Mouse (Mus musculus): Measurements from ENCODE around the gene Matn4. TPM values are rescaled to one million over a fixed set of nuclear protein-coding genes. Genes with fewer than 3 reads are reported as not detected.

The Matn4 gene
- polyA plus RNA-seq (2015; fragmentation: Nextera tagmentation; extraction: Ambion mirVana) = 2.0 and 3.1 TPM in 2 replicates

GRCm38 (mm10) chr2:164405060-164405459 is at the start of gene Matn4:
TSS of gene Matn4 (minus strand) at chr2:164405160.
- no peak for DNase-seq (ENCODE audit: low spot score)
- TF ChIP-seq EP300 (optimal IDR thresholded peaks at IDR 0.05) = no peak
- no peak for TF ChIP-seq CTCF (IDR thresholded peaks at IDR 0.05; ENCODE audit: low read depth)
- Histone ChIP-seq H3K9me3 (ENCODE audit: control insufficient read depth, low read length) (no peaks in the 10 kb centered on the region), H3K9ac (ENCODE audit: low read length) (no peak within 1 kb of the TSS), H3K27me3 (ENCODE audit: control insufficient read depth, insufficient read depth, low read length) (peaks cover 3% of the 10 kb centered on the region; the same call in 1 of the 2 replicates), H3K4me2 (replicated peaks; ENCODE audit: low read depth) (peak within 1 kb of the TSS; percentile 62), H3K27ac (replicated peaks) (no peak within 1 kb of the TSS), H3K4me1 (replicated peaks; ENCODE audit: control insufficient read depth, insufficient read depth) (0 out of 2 replicates have a peak, but pooled peaks cover 2% of the 10 kb centered on the region), H3K4me3 (ENCODE audit: low read depth, low read length) (peak within 1 kb of the TSS; percentile 36), H3K36me3 (ENCODE audit: control insufficient read depth, insufficient read depth, low read length) (no peaks in the 10 kb centered on the region)
- 22% methylated on average over 9 of the region's 9 CpGs for WGBS
- ATAC-seq (ENCODE audit: low FRiP score, low TSS enrichment) = no peak

GRCm38 (mm10) chr2:164453887-164454500 is 49.0 kb upstream of the Matn4 start:
- TF ChIP-seq CTCF (IDR thresholded peaks at IDR 0.05; ENCODE audit: low read depth) (no peak), EP300 (optimal IDR thresholded peaks at IDR 0.05) (no peak)
- no peak overlapping the region; the same call in 1 of the 2 replicates for H3K27ac ChIP-seq (replicated peaks)
- peaks cover 15% of the 10 kb centered on the region for H3K4me1 ChIP-seq (replicated peaks; ENCODE audit: control insufficient read depth, insufficient read depth)
- no peaks in the 10 kb centered on the region for H3K27me3 ChIP-seq (ENCODE audit: control insufficient read depth, insufficient read depth, low read length)
- H3K36me3 ChIP-seq (ENCODE audit: control insufficient read depth, insufficient read depth, low read length) = no peaks in the 10 kb centered on the region
- ATAC-seq (ENCODE audit: low FRiP score, low TSS enrichment) (no peak), DNase-seq (ENCODE audit: low spot score) (no peak)
- H3K9me3 ChIP-seq (ENCODE audit: control insufficient read depth, low read length) = no peaks in the 10 kb centered on the region
- H3K4me3 ChIP-seq (ENCODE audit: low read depth, low read length) = no peak overlapping the region
- 67% methylated on average over 7 of the region's 7 CpGs for WGBS
- H3K9ac ChIP-seq (ENCODE audit: low read length) = no peak overlapping the region
- no peak overlapping the region for H3K4me2 ChIP-seq (replicated peaks; ENCODE audit: low read depth)

DNA sequence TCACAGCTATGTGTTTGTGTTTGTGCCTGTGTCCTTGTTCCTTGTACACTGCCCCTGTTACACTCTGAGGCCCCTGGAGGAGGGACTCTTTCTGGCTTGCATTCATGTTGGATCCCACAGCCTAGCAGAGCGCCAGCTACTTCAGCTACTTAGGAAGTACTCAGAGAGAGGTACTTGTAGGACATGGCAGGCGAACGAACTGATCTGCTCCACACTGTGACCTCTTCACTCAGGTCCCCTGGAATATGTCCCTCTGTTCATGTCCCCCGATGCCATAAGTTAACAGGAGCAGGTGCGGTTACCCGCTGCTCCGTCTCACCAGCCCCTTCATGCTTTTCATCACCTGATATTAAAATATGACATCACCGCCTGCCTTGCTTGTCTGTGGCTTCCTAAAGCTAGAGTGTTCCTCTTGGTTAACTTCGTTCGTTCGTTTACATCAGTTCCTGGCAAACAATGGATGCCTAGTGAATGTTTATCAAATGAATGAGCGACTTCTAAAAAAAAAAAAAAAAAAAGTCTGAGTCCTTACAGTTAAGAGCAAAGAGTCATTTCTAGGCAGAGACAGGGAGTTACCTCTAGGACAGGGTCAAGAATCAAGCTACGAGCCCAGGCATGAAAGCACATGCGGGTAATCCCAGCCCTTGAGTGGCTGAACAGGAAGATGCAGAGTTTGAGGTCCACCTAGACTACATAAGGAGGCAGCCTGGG is 48.2 kb upstream of the Matn4 start:
- DNase-seq (ENCODE audit: low spot score) (no peak), ATAC-seq (ENCODE audit: low FRiP score, low TSS enrichment) (no peak)
- Histone ChIP-seq H3K36me3 (ENCODE audit: control insufficient read depth, insufficient read depth, low read length) (no peaks in the 10 kb centered on the region), H3K27ac (replicated peaks) (no peak overlapping the region), H3K9ac (ENCODE audit: low read length) (no peak overlapping the region), H3K4me1 (replicated peaks; ENCODE audit: control insufficient read depth, insufficient read depth) (peaks cover 15% of the 10 kb centered on the region), H3K27me3 (ENCODE audit: control insufficient read depth, insufficient read depth, low read length) (no peaks in the 10 kb centered on the region), H3K4me2 (replicated peaks; ENCODE audit: low read depth) (no peak overlapping the region), H3K4me3 (ENCODE audit: low read depth, low read length) (no peak overlapping the region), H3K9me3 (ENCODE audit: control insufficient read depth, low read length) (no peaks in the 10 kb centered on the region)
- 47% methylated on average over 14 of the region's 14 CpGs for WGBS
- no peak for TF ChIP-seq CTCF (IDR thresholded peaks at IDR 0.05; ENCODE audit: low read depth)
- no peak for TF ChIP-seq EP300 (optimal IDR thresholded peaks at IDR 0.05)

DNA sequence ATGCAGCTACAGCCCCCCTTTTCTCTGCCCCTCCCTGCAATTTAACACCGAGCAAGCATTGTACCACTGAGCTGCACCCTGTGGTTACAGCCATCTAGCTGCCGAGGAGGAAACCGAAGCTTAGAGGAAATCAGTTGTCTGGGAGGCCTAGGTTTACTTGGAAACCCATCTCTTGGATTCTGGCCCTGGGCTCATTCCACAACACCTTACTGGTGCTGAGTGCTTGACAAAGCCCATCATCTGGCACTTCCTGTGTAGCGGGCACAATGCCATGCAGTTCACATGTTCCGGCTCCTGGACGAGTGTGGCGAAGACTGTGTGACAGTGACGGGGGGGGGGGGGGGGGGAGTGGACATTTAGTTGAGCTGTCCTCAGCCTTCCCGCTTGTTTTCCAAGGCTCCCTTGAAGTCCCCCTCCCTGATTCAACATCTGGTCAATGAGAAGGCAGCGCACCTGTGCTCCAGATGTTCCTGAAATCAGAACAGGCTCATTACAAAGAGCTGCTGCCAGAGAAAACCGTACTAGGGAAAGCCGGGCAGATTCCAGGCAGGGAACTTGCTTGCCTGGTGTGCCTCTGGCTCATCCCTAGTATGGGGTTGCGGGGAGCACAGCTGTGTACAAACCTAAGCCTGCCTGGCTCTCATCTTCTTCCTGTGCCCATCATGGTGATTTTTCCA is 47.2 kb upstream of the Matn4 start:
- H3K27me3 ChIP-seq (ENCODE audit: control insufficient read depth, insufficient read depth, low read length) = no peaks in the 10 kb centered on the region
- peaks cover 15% of the 10 kb centered on the region for H3K4me1 ChIP-seq (replicated peaks; ENCODE audit: control insufficient read depth, insufficient read depth)
- ATAC-seq (ENCODE audit: low FRiP score, low TSS enrichment) (no peak), DNase-seq (ENCODE audit: low spot score) (no peak)
- TF ChIP-seq EP300 (optimal IDR thresholded peaks at IDR 0.05) (no peak), CTCF (IDR thresholded peaks at IDR 0.05; ENCODE audit: low read depth) (no peak)
- H3K36me3 ChIP-seq (ENCODE audit: control insufficient read depth, insufficient read depth, low read length) = no peaks in the 10 kb centered on the region
- no peak overlapping the region for H3K4me3 ChIP-seq (ENCODE audit: low read depth, low read length)
- H3K4me2 ChIP-seq (replicated peaks; ENCODE audit: low read depth) = no peak overlapping the region
- 49% methylated on average over 12 of the region's 13 CpGs for WGBS
- no peak overlapping the region for H3K27ac ChIP-seq (replicated peaks)
- H3K9me3 ChIP-seq (ENCODE audit: control insufficient read depth, low read length) = no peaks in the 10 kb centered on the region
- no peak overlapping the region for H3K9ac ChIP-seq (ENCODE audit: low read length)

DNA sequence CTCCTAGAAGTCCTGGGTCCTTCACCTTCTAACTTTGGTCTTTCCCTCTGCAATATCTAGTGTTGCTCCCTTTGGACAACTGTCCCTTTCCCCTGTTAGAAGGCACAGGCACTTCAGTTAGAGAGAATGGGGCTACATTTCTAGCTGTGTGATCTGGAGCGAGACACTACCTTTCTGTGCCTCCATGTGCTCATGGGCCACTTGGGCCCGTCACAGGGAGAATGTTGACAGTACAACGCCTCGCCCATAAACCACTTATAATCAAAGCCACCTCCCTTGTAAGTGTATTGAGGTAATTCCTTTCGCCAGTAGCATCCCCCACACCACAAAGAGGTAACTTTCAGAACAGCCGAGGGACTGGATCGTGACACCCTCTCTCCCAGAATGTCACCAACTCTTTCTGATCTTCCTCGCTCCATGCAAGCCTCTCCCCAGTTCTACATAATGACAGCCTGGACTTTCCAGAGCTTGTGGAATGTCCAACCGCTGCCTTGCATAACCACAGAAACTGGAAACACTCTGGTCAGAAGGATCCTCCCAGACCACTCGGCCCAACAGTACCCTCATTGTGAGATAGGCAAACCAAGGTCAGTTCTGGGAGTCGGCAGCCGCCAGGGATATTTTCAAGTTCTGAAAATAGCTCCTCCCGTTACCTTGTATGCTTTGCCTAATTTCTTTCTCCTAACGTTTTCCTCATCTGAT is 44.5 kb upstream of the Matn4 start:
- Histone ChIP-seq H3K27ac (replicated peaks) (peak overlapping the region; percentile 20; the same call in 1 of the 2 replicates), H3K9ac (ENCODE audit: low read length) (no peak overlapping the region), H3K27me3 (ENCODE audit: control insufficient read depth, insufficient read depth, low read length) (no peaks in the 10 kb centered on the region), H3K36me3 (ENCODE audit: control insufficient read depth, insufficient read depth, low read length) (no peaks in the 10 kb centered on the region), H3K9me3 (ENCODE audit: control insufficient read depth, low read length) (no peaks in the 10 kb centered on the region), H3K4me2 (replicated peaks; ENCODE audit: low read depth) (no peak overlapping the region), H3K4me1 (replicated peaks; ENCODE audit: control insufficient read depth, insufficient read depth) (0 out of 2 replicates have a peak, but pooled peaks cover 5% of the 10 kb centered on the region), H3K4me3 (ENCODE audit: low read depth, low read length) (no peak overlapping the region)
- WGBS = 64% methylated on average over 14 of the region's 14 CpGs
- TF ChIP-seq EP300 (optimal IDR thresholded peaks at IDR 0.05) = no peak
- no peak for TF ChIP-seq CTCF (IDR thresholded peaks at IDR 0.05; ENCODE audit: low read depth)
- peak; percentile 45; the same call in 1 of the 2 replicates for ATAC-seq (ENCODE audit: low FRiP score, low TSS enrichment)
- DNase-seq (ENCODE audit: low spot score) = no peak

Measured in stomach, postnatal 0 days (tissue).